Mouse (Mus musculus): ENCODE results near the gene Hoxa6. TPM values are rescaled to one million over a fixed set of nuclear protein-coding genes. Genes with fewer than 3 reads are reported as not detected.

Hoxa6 gene
- total RNA-seq, 2 experiments from 2014 or later = 3.0 to 3.5 TPM

DNA sequence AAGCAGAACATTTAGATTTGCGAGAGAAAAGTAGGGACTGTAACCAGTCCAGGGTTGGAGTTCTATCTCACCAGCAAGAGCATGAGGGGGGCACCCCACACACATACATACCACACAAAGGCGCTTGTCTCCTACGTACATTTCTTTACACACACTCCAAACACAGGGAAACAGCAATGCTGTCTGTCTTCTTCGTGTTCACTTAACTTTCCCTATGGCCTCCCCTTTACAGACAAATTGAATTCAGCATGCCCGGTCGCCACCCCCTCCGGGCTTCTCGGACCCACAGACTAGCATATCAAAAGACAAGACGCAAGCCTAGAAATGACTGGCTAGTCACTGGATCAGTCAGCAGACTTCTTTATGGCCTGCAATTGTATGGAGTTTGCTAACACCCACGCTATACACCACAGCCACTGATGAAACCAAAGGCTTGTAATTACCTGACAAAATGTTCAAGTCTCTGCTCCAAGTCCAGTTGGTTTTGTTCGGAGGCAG is 28.3 kb downstream of the Hoxa6 start:
- DNase-seq (ENCODE audit: low spot score in 2 of 2) = no peak

DNA sequence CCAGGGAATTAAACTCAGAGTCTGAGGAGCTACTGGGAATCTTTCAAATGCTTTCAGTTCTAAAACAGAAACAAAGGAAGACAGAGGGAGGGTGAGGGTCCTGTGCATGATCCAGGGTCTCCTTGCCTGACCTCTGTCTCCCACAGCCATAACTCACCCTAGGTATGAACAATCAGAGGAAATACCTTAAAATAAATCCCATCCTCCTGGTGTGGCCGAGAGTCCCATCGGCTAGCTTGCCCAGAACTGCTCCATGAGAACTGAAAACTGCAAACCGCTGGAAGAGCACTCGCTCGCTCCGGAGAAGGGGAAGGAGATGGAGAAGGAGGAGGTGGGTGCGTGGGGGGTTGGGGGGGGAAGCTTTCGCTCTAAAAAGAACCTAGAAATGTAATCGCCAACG is 28.8 kb downstream of the Hoxa6 start:
- DNase-seq (ENCODE audit: low spot score in 2 of 2) = no peak

DNA sequence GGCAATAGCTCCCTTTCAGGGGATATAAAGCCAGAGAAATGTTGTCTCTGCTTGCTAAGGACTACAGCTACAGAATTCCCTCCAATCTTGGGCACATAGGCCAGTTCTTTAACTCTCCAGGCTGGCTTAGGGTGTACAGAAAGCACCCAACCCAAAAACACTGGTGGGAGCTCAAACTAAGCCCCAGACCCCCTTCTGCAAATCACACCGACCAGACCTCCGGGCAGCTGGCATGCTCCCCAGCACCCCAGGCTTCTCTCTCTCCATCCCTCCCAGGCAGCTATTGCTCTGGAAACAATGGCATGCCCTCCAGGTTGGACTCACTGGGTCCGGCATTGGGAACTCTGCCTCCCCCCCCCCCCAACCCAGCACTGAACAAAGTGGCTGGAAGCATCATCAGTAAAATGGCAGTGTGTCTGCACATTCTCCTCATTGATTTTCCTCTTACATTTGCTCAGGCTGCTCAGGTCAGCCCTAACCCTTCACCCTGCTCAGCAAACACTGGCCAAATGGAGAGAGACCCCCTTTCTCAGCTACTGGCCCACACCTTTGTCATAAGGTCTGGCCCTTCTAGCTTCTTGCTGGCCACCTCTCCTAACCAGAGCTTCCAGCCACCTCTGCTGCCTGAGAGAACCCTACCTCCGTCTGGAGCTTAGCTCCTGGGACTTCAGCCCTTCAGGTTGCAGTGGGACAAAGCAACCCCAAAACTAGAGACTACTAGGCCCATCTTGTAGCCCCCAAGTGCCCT is 29.4 kb downstream of the Hoxa6 start:
- DNase-seq (ENCODE audit: low spot score in 2 of 2) = no peak

GRCm38 (mm10) chr6:52177806-52178205 is 30.7 kb downstream of the Hoxa6 start:
- DNase-seq (ENCODE audit: low spot score in 2 of 2) = no peak

DNA sequence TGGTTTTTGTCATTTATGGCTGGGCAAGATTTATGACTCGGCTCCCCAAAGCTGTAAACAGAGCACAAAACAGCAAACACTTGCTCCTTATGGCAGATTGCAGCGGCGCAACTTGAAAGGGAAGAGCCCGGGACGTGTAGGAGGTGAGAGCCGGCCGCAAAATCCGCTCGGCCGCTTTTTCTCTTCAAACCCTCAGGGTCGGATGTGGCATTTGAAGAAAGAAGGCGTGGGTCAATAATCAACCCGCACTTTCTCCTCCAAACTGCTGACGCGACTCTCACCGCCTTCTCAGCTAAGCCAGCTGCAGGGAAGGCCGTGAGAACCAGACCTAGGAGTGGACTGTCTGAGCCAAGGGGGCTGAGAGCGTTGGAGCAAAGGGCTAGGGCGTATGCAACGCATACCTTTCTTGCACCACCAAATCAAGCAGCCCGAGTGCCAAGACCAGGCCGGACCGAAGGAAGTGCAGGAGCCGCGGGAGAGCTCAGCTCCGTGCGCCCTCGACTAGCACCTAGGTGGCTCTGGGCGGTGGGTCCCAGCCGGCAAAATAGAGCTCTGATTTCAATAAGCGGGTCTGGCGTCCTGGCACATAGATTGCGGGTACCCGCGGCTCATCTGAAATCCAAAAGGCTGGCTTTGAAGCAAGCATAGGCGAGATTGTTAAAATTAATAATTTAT is 31.3 kb downstream of the Hoxa6 start, which contains the start of gene 5730596B20Rik:
5730596B20Rik (plus strand) TSS at position 438 of the 675 bp plus-strand sequence.
- no peak for DNase-seq (ENCODE audit: low spot score in 2 of 2)

DNA sequence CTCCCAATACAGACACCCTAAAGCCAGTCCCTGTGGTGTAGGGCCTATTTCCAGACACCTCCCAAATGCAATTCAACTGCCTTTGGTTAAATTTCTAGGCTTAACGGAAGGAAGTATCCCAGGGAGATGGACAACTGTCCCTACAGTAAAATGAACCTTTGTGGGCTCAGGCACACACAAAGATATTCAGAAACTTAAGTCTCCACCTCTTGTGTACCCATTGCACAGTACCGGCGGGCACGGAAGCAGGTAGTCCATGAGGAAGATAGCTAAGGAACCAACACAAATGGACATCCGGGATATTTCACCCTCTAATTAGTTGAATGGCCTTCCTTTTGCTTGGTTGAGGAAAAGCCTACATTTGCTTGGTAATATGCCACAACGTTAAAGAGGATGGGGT is 32.1 kb downstream of the Hoxa6 start:
- DNase-seq (ENCODE audit: low spot score in 2 of 2) = no peak

GRCm38 (mm10) chr6:52175864-52176263 is 32.7 kb downstream of the Hoxa6 start:
- DNase-seq (ENCODE audit: low spot score in 2 of 2) = no peak

GRCm38 (mm10) chr6:52174968-52175751 is 33.4 kb downstream of the Hoxa6 start:
- no peak for DNase-seq (ENCODE audit: low spot score in 2 of 2)

GRCm38 (mm10) chr6:52173648-52174047 is 34.9 kb downstream of the Hoxa6 start:
- no peak for DNase-seq (ENCODE audit: low spot score in 2 of 2)

DNA sequence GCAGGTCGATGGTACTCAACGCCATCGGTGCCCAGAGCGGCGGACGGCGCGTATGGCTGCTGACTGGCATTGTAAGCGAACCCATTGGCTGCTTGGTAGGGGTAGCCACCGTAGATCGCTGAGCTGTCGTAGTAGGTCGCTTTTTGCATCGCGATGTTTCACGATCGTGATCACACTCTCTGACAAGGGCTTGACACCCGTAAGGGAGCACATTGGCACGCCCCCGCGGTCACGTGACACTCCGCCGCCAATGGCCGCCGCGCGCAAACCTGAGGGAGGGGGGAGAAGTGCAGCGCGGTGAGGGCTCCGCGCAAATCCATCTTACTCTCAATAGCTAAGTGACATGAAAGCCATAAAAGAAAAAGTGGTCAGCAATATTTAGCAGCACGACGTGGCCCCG is 36.0 kb downstream of the Hoxa6 start:
- DNase-seq (ENCODE audit: low spot score in 2 of 2) = peak in 1 of 2 experiments; percentile 80

GRCm38 (mm10) chr6:52171938-52172337 is 36.6 kb downstream of the Hoxa6 start:
- DNase-seq (ENCODE audit: low spot score in 2 of 2) = no peak

GRCm38 (mm10) chr6:52171331-52171730 is 37.2 kb downstream of the Hoxa6 start:
- DNase-seq (ENCODE audit: low spot score in 2 of 2) = no peak

- DNase-seq (ENCODE audit: low spot score in 2 of 2) = no peak
Measured at GRCm38 (mm10) chr6:52170898-52171223, 37.7 kb downstream of the Hoxa6 start.

- DNase-seq (ENCODE audit: low spot score in 2 of 2) = peak in 1 of 2 experiments; percentile 18
Measured at GRCm38 (mm10) chr6:52170166-52170897, 38.2 kb downstream of the Hoxa6 start.

DNA sequence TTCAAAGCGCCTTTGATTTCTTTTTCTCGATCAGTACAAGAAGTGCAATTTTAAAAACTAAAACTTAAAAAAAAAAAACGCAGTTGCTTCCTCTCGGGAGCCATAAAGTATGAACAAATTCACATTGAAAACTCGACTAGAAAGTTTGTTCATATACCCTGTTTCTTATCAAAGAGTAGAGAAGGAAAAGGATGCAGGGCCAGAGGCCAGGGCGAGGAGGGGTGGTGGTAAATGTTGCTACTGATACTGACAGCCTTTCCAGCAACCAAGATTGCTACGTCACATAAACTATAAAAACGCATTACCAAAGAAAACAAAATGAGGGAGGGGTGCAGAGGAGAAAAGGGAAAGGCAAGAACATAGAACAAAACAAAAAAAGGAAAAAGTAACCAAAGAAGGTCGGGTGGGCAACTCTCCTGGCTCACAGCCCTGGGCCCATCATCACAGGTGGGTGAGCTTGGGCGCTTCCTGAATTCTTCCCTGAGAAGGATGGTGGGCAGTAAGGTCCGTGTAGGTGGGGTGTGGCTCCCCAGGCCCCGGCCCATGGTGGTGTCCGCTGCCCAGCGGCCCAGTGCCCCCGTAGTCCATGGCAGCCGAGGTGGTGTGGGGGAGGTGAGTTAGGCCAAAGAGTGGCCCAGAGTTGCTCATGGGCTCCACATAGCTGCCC is 38.9 kb downstream of the Hoxa6 start:
- DNase-seq (ENCODE audit: low spot score in 2 of 2) = peak in 1 of 2 experiments; percentile 12

GRCm38 (mm10) chr6:52168191-52169055 is 40.1 kb downstream of the Hoxa6 start:
- peak in 1 of 2 experiments; percentile 19 for DNase-seq (ENCODE audit: low spot score in 2 of 2)

- no peak for DNase-seq (ENCODE audit: low spot score in 2 of 2)
Measured at GRCm38 (mm10) chr6:52167736-52168161, 40.8 kb downstream of the Hoxa6 start.

- DNase-seq (ENCODE audit: low spot score in 2 of 2) = no peak
Measured at GRCm38 (mm10) chr6:52167176-52167575, 41.3 kb downstream of the Hoxa6 start.

DNA sequence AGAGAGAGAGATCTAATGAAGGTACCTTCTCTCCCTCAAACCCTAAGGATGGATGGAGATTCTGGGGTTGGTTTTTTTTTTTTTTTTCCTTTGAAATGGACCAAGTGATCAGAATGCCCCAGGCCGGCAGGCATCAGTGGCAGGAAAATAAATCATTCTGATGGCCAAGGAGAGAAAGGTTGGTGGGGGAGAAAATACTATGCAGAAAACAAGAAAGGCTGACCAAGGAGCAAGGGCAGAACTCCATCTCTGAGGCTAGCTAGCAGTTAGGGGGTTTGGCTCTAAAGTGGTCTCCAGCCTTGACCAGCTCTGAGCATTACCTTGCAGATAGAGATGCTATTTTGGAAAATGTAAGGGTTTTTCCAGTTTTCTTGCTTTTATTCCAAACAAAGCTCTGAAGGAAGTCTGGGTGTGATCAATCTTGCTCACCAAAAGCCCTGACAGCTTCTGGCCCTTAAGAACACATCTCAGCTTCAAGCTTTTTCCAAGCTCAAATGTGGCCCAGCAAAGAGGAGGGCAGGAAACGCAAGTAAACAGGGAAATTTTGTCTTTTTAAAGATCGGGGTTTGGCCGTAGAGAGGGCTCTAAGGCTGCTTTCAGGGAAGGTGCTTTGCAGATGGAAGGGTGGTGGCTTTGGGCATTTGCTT is 42.0 kb downstream of the Hoxa6 start:
- DNase-seq (ENCODE audit: low spot score in 2 of 2) = no peak
